Mouse (Mus musculus): ENCODE results near the gene Cphx3. TPM values are rescaled to one million over a fixed set of nuclear protein-coding genes. Genes with fewer than 3 reads are reported as not detected.
"Not testable (repeated sequence)": the region's sequence is repeated elsewhere in the genome, so short reads cannot be mapped to it uniquely, and the experiment has no call there.

The Cphx3 gene
- polyA plus RNA-seq, 1 experiment from 2014 or later: not detected

- H3K36me3 ChIP-seq; H3K27ac ChIP-seq (replicated peaks); H3K4me3 ChIP-seq (replicated peaks); ATAC-seq (ENCODE audit: low FRiP score); H3K9ac ChIP-seq (replicated peaks); H3K9me3 ChIP-seq (replicated peaks); H3K4me2 ChIP-seq; H3K27me3 ChIP-seq (replicated peaks); H3K4me1 ChIP-seq: not testable (repeated sequence)
- no CpG with 5 or more reads among the region's 10 CpGs for WGBS
Measured at GRCm38 (mm10) chr14:26182380-26182779, 100.3 kb downstream of the Cphx3 start, which contains the start of gene Plac9b. Gene Plac9b (minus strand): TSS chr14:26182480.

- H3K27ac ChIP-seq (replicated peaks); ATAC-seq (ENCODE audit: low FRiP score); H3K4me2 ChIP-seq; H3K27me3 ChIP-seq (replicated peaks); H3K9me3 ChIP-seq (replicated peaks); H3K4me1 ChIP-seq; H3K9ac ChIP-seq (replicated peaks); H3K36me3 ChIP-seq; H3K4me3 ChIP-seq (replicated peaks): not testable (repeated sequence)
- WGBS: no CpG with 5 or more reads among the region's 9 CpGs
Measured at GRCm38 (mm10) chr14:26186638-26187037, 104.5 kb downstream of the Cphx3 start.

- not testable (repeated sequence) for ATAC-seq (ENCODE audit: low FRiP score); H3K36me3 ChIP-seq; H3K9ac ChIP-seq (replicated peaks); H3K4me1 ChIP-seq; H3K4me2 ChIP-seq; H3K27me3 ChIP-seq (replicated peaks); H3K4me3 ChIP-seq (replicated peaks); H3K9me3 ChIP-seq (replicated peaks); H3K27ac ChIP-seq (replicated peaks)
- no CpG with 5 or more reads among the region's 8 CpGs for WGBS
Measured at GRCm38 (mm10) chr14:26188361-26188760, 106.3 kb downstream of the Cphx3 start.

- ATAC-seq (ENCODE audit: low FRiP score); H3K4me1 ChIP-seq; H3K36me3 ChIP-seq; H3K27ac ChIP-seq (replicated peaks); H3K4me3 ChIP-seq (replicated peaks); H3K27me3 ChIP-seq (replicated peaks); H3K9ac ChIP-seq (replicated peaks); H3K4me2 ChIP-seq; H3K9me3 ChIP-seq (replicated peaks): not testable (repeated sequence)
- no CpG with 5 or more reads among the region's 3 CpGs for WGBS
Measured at GRCm38 (mm10) chr14:26197851-26198250, 115.8 kb downstream of the Cphx3 start.

GRCm38 (mm10) chr14:26206197-26206925 is 124.3 kb downstream of the Cphx3 start:
- H3K4me2 ChIP-seq; H3K4me3 ChIP-seq (replicated peaks); H3K27ac ChIP-seq (replicated peaks); H3K27me3 ChIP-seq (replicated peaks); H3K9ac ChIP-seq (replicated peaks); H3K36me3 ChIP-seq; H3K4me1 ChIP-seq; H3K9me3 ChIP-seq (replicated peaks): not testable (repeated sequence)
- ATAC-seq (ENCODE audit: low FRiP score): peak; percentile 93
- no CpG with 5 or more reads among the region's 44 CpGs for WGBS

- H3K4me2 ChIP-seq; H3K27me3 ChIP-seq (replicated peaks); H3K9ac ChIP-seq (replicated peaks); H3K9me3 ChIP-seq (replicated peaks); H3K27ac ChIP-seq (replicated peaks); H3K36me3 ChIP-seq; H3K4me1 ChIP-seq; H3K4me3 ChIP-seq (replicated peaks): not testable (repeated sequence)
- WGBS: no CpG with 5 or more reads among the region's 10 CpGs
- ATAC-seq (ENCODE audit: low FRiP score): peak; percentile 89
Measured at GRCm38 (mm10) chr14:26206926-26207247, 124.8 kb downstream of the Cphx3 start, which contains the start of gene Tmem254b. Gene Tmem254b (minus strand): TSS chr14:26207041.

GRCm38 (mm10) chr14:26216233-26217000 is 134.3 kb downstream of the Cphx3 start:
- H3K4me2 ChIP-seq; H3K4me1 ChIP-seq; H3K27me3 ChIP-seq (replicated peaks); H3K4me3 ChIP-seq (replicated peaks); ATAC-seq (ENCODE audit: low FRiP score); H3K27ac ChIP-seq (replicated peaks); H3K9me3 ChIP-seq (replicated peaks); H3K36me3 ChIP-seq; H3K9ac ChIP-seq (replicated peaks): not testable (repeated sequence)
- WGBS: no CpG with 5 or more reads among the region's 5 CpGs

- not testable (repeated sequence) for H3K4me3 ChIP-seq (replicated peaks); H3K27ac ChIP-seq (replicated peaks); H3K9me3 ChIP-seq (replicated peaks); H3K9ac ChIP-seq (replicated peaks); H3K36me3 ChIP-seq; ATAC-seq (ENCODE audit: low FRiP score); H3K27me3 ChIP-seq (replicated peaks); H3K4me1 ChIP-seq; H3K4me2 ChIP-seq
- WGBS: no CpG with 5 or more reads among the region's 2 CpGs
Measured at GRCm38 (mm10) chr14:26237183-26237582, 155.1 kb downstream of the Cphx3 start.

- not testable (repeated sequence) for H3K4me3 ChIP-seq (replicated peaks); H3K27ac ChIP-seq (replicated peaks); H3K27me3 ChIP-seq (replicated peaks); H3K9me3 ChIP-seq (replicated peaks); H3K9ac ChIP-seq (replicated peaks); H3K4me1 ChIP-seq; H3K36me3 ChIP-seq; H3K4me2 ChIP-seq
- peak; percentile 81 for ATAC-seq (ENCODE audit: low FRiP score)
- WGBS: no CpG with 5 or more reads among the region's 25 CpGs
Measured at GRCm38 (mm10) chr14:26257756-26258617, 175.9 kb downstream of the Cphx3 start, which contains the start of gene Duxbl3. Gene Duxbl3 (plus strand): TSS chr14:26257962.

GRCm38 (mm10) chr14:26258729-26259128 is 176.6 kb downstream of the Cphx3 start:
- not testable (repeated sequence) for H3K4me1 ChIP-seq; H3K36me3 ChIP-seq; H3K27ac ChIP-seq (replicated peaks); H3K4me3 ChIP-seq (replicated peaks); H3K9ac ChIP-seq (replicated peaks); H3K9me3 ChIP-seq (replicated peaks); H3K4me2 ChIP-seq; ATAC-seq (ENCODE audit: low FRiP score); H3K27me3 ChIP-seq (replicated peaks)
- WGBS: no CpG with 5 or more reads among the region's 6 CpGs
